Mouse (Mus musculus): ENCODE measurements around the gene Xrcc6.

DNA sequence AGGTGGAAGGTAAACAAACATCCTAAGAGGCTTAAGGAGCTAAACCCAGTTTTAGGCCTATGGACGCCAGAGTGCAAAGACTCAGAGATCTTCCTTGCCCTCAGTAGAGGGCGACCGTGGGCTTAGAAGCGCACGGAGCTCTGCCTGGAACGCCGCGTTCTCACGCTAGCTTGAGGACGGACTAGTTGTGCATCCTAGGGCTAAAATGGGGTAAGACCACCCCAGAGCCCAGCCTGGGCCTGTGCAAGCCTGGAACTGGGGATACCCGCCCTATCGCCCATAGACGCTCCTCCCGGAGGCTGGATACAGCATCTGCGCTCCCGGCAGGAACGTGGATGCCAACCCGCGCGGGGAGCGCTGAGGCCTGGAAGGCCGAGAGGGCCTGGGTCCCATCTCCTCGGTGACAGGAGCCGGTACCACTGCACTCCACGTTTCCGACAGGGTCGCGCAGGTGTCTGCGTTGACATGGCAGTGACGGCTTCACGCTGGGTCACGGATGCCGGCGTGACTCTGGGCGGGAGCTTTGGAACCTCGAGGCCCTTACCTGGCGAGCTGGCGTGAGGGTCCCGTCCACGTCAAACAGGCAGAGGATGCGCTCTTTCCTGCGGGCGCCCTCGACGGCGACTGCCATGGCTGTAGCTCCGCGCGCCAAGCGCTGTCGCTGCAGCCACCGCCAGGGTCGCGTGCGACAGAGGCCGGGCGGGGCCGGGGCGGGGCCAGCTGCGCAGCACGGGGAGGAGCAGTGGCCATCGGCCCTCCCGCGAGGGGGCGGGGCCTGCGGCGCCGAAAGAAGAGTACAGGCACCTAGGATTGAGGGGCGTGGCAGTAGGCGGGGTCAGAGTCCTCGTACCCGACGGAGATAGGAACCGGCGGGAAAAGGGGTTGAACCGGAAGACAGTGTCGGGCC lies 27.2 kb upstream of the Xrcc6 start, which contains the start of gene Pmm1:
- TF ChIP-seq POLR2A (IDR thresholded peaks at IDR 0.05; ENCODE audit: low read depth, low read length), result peak; percentile 49; the same call in 1 of the 2 replicates
- TF ChIP-seq CTCF (IDR thresholded peaks at IDR 0.05; ENCODE audit: extremely low read depth, insufficient read length, insufficient replicate concordance, low read depth, low read length), result peak; percentile 66

All from small intestine, adult 2 months (tissue).